Mouse (Mus musculus) G1E (cell line): Measurements from ENCODE around the gene C730034F03Rik.

ENCODE experiments used
- CTCF ChIP-seq: IDR thresholded peaks from 2 replicates; pipeline ENCODE4 v1.5.1; 2012; ENCODE audit warnings: low read depth, low read length, inconsistent platforms, mixed read lengths
- GATA1 ChIP-seq: IDR thresholded peaks from 2 replicates; pipeline ENCODE4 v1.6.1; 2012; ENCODE audit warnings: borderline replicate concordance, low read length, inconsistent platforms, mixed read lengths
- GATA2 ChIP-seq: IDR thresholded peaks from 2 replicates; pipeline ENCODE4 v1.6.1; 2012; ENCODE audit warnings: low read depth, low read length, inconsistent platforms, borderline replicate concordance
- POLR2AphosphoS5 ChIP-seq: IDR thresholded peaks from 2 replicates; pipeline ENCODE4 v1.6.1; 2012; ENCODE audit warnings: low read depth, low read length, inconsistent platforms; ENCODE audit not compliant: insufficient replicate concordance
- TAL1 ChIP-seq: conservative IDR thresholded peaks from 2 replicates; pipeline ENCODE4 v1.6.1; 2012; ENCODE audit warnings: low read depth, low read length, inconsistent platforms, mixed read lengths

GRCm38 (mm10) chr15:89431271-89431670 is 1.9 kb downstream of the C730034F03Rik start:
- TF ChIP-seq GATA1 (no peak), CTCF (no peak), POLR2AphosphoS5 (no peak), TAL1 (no peak), GATA2 (no peak)
